ENCODE assay signal across 17 mouse cellular contexts in the genomic region with DNA sequence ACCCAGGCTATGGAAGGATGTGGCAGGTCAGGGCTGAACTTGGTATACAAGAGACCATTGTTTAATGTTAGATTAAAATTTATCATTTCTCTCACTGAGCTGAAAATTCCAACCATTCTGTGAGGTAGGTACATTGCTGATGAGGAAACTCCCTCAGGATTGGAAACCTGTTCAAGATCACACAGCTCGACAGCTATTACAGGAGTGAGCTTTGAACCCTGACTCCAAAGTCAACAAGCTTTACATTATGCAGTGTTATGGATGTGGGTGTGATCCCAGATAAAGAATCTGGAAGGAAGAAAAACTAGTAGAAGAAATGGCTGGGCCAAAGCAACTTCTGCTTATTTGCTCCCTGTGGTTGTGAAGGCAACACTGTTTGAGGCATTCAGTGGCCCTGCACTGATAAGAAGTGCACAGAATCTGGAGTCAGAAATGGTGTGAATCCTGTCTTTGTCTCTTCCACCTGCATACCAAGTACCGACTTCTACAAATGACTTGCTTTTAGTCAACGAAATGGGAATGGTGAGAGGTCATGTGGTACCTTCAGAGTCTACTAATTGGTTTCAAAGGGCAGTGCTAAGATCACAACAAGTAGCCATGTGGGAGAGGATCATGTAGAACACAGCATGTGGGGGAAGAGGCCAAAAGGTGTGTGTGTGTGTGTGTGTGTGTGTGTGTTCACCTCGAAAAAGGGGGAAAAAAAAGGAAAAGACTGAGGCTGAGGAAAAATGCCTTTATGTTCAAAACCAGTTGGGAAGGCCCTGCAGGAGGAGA.
"Had no signal": no experiment of that assay in that cellular context is flagged by ENCODE, and none has a peak within 500 bp of the region (broad histone marks: within the 10 kb centered on the region; RNA-seq: fewer than 3 reads in every experiment).

No protein-coding gene starts in this region.

- H3K27ac ChIP-seq: kidney, postnatal 0 days; limb, embryonic 10.5 days; liver, embryonic 15.5 days; midbrain, embryonic 15.5 days; neural tube, embryonic 12.5 days had no signal

- H3K36me3 ChIP-seq: liver, embryonic 15.5 days; midbrain, embryonic 15.5 days; neural tube, embryonic 12.5 days had no signal

- H3K4me1 ChIP-seq: limb, embryonic 10.5 days; liver, embryonic 15.5 days; midbrain, embryonic 15.5 days; neural tube, embryonic 12.5 days had no signal

- H3K9me3 ChIP-seq: limb, embryonic 10.5 days; liver, embryonic 15.5 days; megakaryocyte, embryonic 14.5 days; midbrain, embryonic 15.5 days; neural tube, embryonic 12.5 days had no signal

- H3K9ac ChIP-seq: liver, embryonic 15.5 days; lung, embryonic 14.5 days; midbrain, embryonic 15.5 days; neural tube, embryonic 12.5 days had no signal

- ATAC-seq: inflammation-experienced regulatory T-cells, adult 6 months; midbrain, embryonic 15.5 days had no signal

- H3K4me3 ChIP-seq: limb, embryonic 10.5 days; liver, embryonic 15.5 days; megakaryocyte, embryonic 14.5 days; midbrain, embryonic 15.5 days; neural tube, embryonic 12.5 days had no signal

- H3K4me2 ChIP-seq: liver, embryonic 11.5 days; liver, embryonic 15.5 days; lung, embryonic 14.5 days; midbrain, embryonic 11.5 days; midbrain, embryonic 15.5 days; neural tube, embryonic 12.5 days had no signal

- H3K27me3 ChIP-seq: liver, embryonic 15.5 days; midbrain, embryonic 15.5 days; neural tube, embryonic 12.5 days had no signal

- DNase-seq: kidney, adult 8-10 months; kidney, postnatal 4 days; lung, embryonic 14.5 days; lung, postnatal 10 days; lung, postnatal 4 days; retina, postnatal 1 day; right cerebral cortex, postnatal 4 days; thymus, postnatal 36 days had no signal
